Mouse (Mus musculus) cerebral cortex, adult 2 months (tissue): ENCODE measurements around the gene Efcab7.

ENCODE experiments used
- WGBS: fragments of 180-500 bp; shearing (Covaris S2); methylation state at CpG from one replicate; pipeline ENCODE4 v1.1.7; 2018; 5-methylcytosine and 5-hydroxymethylcytosine counted together

Gene Efcab7

GRCm38 (mm10) chr4:99946516-99946915, 117.5 kb downstream of the Efcab7 start:
- WGBS, result 83% methylated on average over 2 of the region's 2 CpGs

- 76% methylated on average over 1 of the region's 1 CpGs for WGBS
Observed at GRCm38 (mm10) chr4:99947192-99947591, 118.2 kb downstream of the Efcab7 start.

- WGBS, result 100% methylated on average over 1 of the region's 1 CpGs
Observed at GRCm38 (mm10) chr4:99947896-99948295, 118.9 kb downstream of the Efcab7 start.

- WGBS, result 93% methylated on average over 2 of the region's 2 CpGs
Observed at GRCm38 (mm10) chr4:99953904-99954303, 124.9 kb downstream of the Efcab7 start.

GRCm38 (mm10) chr4:99955396-99955795, 126.4 kb downstream of the Efcab7 start:
- WGBS, result 61% methylated on average over 10 of the region's 10 CpGs

GRCm38 (mm10) chr4:99957186-99957585, 128.2 kb downstream of the Efcab7 start:
- 96% methylated on average over 4 of the region's 4 CpGs for WGBS

GRCm38 (mm10) chr4:99958084-99958815, 129.3 kb downstream of the Efcab7 start:
- WGBS, result 87% methylated on average over 7 of the region's 7 CpGs

GRCm38 (mm10) chr4:99959308-99959707, 130.3 kb downstream of the Efcab7 start:
- 91% methylated on average over 3 of the region's 3 CpGs for WGBS
